Mouse (Mus musculus): ENCODE results near the gene Dip2b. TPM values are rescaled to one million over a fixed set of nuclear protein-coding genes. Genes with fewer than 3 reads are reported as not detected.

Gene Dip2b
- polyA plus RNA-seq, 1 experiment from 2014 or later = 18.1 TPM

GRCm38 (mm10) chr15:100177575-100177974 lies 139.1 kb downstream of the Dip2b start:
- Histone ChIP-seq H3K27me3 (ENCODE audit: insufficient read depth, low read length) (no peaks in the 10 kb centered on the region), H3K4me1 (ENCODE audit: insufficient read depth) (no peaks in the 10 kb centered on the region), H3K4me3 (ENCODE audit: low read depth, low read length) (no peak overlapping the region), H3K4me2 (no peak overlapping the region), H3K27ac (ENCODE audit: low read depth) (no peak overlapping the region), H3K36me3 (ENCODE audit: insufficient read depth) (peaks cover 62% of the 10 kb centered on the region), H3K9me3 (ENCODE audit: low read depth, low read length) (no peaks in the 10 kb centered on the region), H3K9ac (no peak overlapping the region)
- ATAC-seq (ENCODE audit: insufficient read depth) (no peak), DNase-seq (no peak)
- TF ChIP-seq CTCF (IDR thresholded peaks at IDR 0.05; ENCODE audit: low read depth) = no peak
- 68% methylated on average over 9 of the region's 9 CpGs for WGBS

- no peak for ATAC-seq (ENCODE audit: insufficient read depth)
- H3K4me2 ChIP-seq = no peak overlapping the region
- DNase-seq = peak; percentile 13
- TF ChIP-seq CTCF (IDR thresholded peaks at IDR 0.05; ENCODE audit: low read depth) = no peak
- H3K27me3 ChIP-seq (ENCODE audit: insufficient read depth, low read length) = no peaks in the 10 kb centered on the region
- H3K4me1 ChIP-seq (ENCODE audit: insufficient read depth) = no peaks in the 10 kb centered on the region
- H3K27ac ChIP-seq (ENCODE audit: low read depth) = no peak overlapping the region
- no peak overlapping the region for H3K4me3 ChIP-seq (ENCODE audit: low read depth, low read length)
- WGBS = 44% methylated on average over 7 of the region's 7 CpGs
- no peaks in the 10 kb centered on the region for H3K9me3 ChIP-seq (ENCODE audit: low read depth, low read length)
- H3K36me3 ChIP-seq (ENCODE audit: insufficient read depth) = peaks cover 56% of the 10 kb centered on the region
- no peak overlapping the region for H3K9ac ChIP-seq
These were observed 140.0 kb downstream of the Dip2b start for GRCm38 (mm10) chr15:100178487-100178886.

- no peak for ATAC-seq (ENCODE audit: insufficient read depth)
- WGBS = 95% methylated on average over 6 of the region's 6 CpGs
- H3K36me3 ChIP-seq (ENCODE audit: insufficient read depth) = peaks cover 59% of the 10 kb centered on the region
These were observed 141.2 kb downstream of the Dip2b start for GRCm38 (mm10) chr15:100179685-100180084.

GRCm38 (mm10) chr15:100180221-100180620 lies 141.8 kb downstream of the Dip2b start:
- no peak overlapping the region for H3K4me3 ChIP-seq (ENCODE audit: low read depth, low read length)
- no peaks in the 10 kb centered on the region for H3K27me3 ChIP-seq (ENCODE audit: insufficient read depth, low read length)
- no peak for ATAC-seq (ENCODE audit: insufficient read depth)
- WGBS = 82% methylated on average over 4 of the region's 4 CpGs
- DNase-seq = no peak
- H3K4me1 ChIP-seq (ENCODE audit: insufficient read depth) = no peaks in the 10 kb centered on the region
- no peak overlapping the region for H3K4me2 ChIP-seq
- no peak overlapping the region for H3K9ac ChIP-seq
- peaks cover 59% of the 10 kb centered on the region for H3K36me3 ChIP-seq (ENCODE audit: insufficient read depth)
- TF ChIP-seq CTCF (IDR thresholded peaks at IDR 0.05; ENCODE audit: low read depth) = no peak
- H3K27ac ChIP-seq (ENCODE audit: low read depth) = no peak overlapping the region
- H3K9me3 ChIP-seq (ENCODE audit: low read depth, low read length) = no peaks in the 10 kb centered on the region

More at GRCm38 (mm10) chr15:100179685-100180084, 141.2 kb downstream of the Dip2b start:
- Histone ChIP-seq H3K9ac (no peak overlapping the region), H3K4me3 (ENCODE audit: low read depth, low read length) (no peak overlapping the region), H3K4me2 (no peak overlapping the region), H3K4me1 (ENCODE audit: insufficient read depth) (no peaks in the 10 kb centered on the region), H3K27me3 (ENCODE audit: insufficient read depth, low read length) (no peaks in the 10 kb centered on the region), H3K9me3 (ENCODE audit: low read depth, low read length) (no peaks in the 10 kb centered on the region), H3K27ac (ENCODE audit: low read depth) (no peak overlapping the region)
- no peak for DNase-seq
- no peak for TF ChIP-seq CTCF (IDR thresholded peaks at IDR 0.05; ENCODE audit: low read depth)

GRCm38 (mm10) chr15:100181841-100182240 lies 143.4 kb downstream of the Dip2b start:
- no peaks in the 10 kb centered on the region for H3K9me3 ChIP-seq (ENCODE audit: low read depth, low read length)
- ATAC-seq (ENCODE audit: insufficient read depth) = no peak
- H3K27me3 ChIP-seq (ENCODE audit: insufficient read depth, low read length) = no peaks in the 10 kb centered on the region
- H3K4me2 ChIP-seq = no peak overlapping the region
- no peak for DNase-seq
- no peak overlapping the region for H3K9ac ChIP-seq
- no peak overlapping the region for H3K4me3 ChIP-seq (ENCODE audit: low read depth, low read length)
- TF ChIP-seq CTCF (IDR thresholded peaks at IDR 0.05; ENCODE audit: low read depth) = no peak
- peaks cover 71% of the 10 kb centered on the region for H3K36me3 ChIP-seq (ENCODE audit: insufficient read depth)
- H3K27ac ChIP-seq (ENCODE audit: low read depth) = no peak overlapping the region
- H3K4me1 ChIP-seq (ENCODE audit: insufficient read depth) = no peaks in the 10 kb centered on the region
- 83% methylated on average over 10 of the region's 10 CpGs for WGBS

GRCm38 (mm10) chr15:100182526-100183280 lies 144.2 kb downstream of the Dip2b start:
- Histone ChIP-seq H3K4me1 (ENCODE audit: insufficient read depth) (no peaks in the 10 kb centered on the region), H3K9ac (no peak overlapping the region), H3K4me3 (ENCODE audit: low read depth, low read length) (no peak overlapping the region), H3K27me3 (ENCODE audit: insufficient read depth, low read length) (no peaks in the 10 kb centered on the region), H3K36me3 (ENCODE audit: insufficient read depth) (peaks cover 75% of the 10 kb centered on the region), H3K9me3 (ENCODE audit: low read depth, low read length) (no peaks in the 10 kb centered on the region), H3K4me2 (no peak overlapping the region), H3K27ac (ENCODE audit: low read depth) (no peak overlapping the region)
- no peak for TF ChIP-seq CTCF (IDR thresholded peaks at IDR 0.05; ENCODE audit: low read depth)
- ATAC-seq (ENCODE audit: insufficient read depth) (no peak), DNase-seq (no peak)
- 85% methylated on average over 28 of the region's 28 CpGs for WGBS

- no peak for ATAC-seq (ENCODE audit: insufficient read depth)
- H3K36me3 ChIP-seq (ENCODE audit: insufficient read depth) = peaks cover 71% of the 10 kb centered on the region
These were observed 145.0 kb downstream of the Dip2b start for GRCm38 (mm10) chr15:100183510-100183909.

More at GRCm38 (mm10) chr15:100183510-100183909, 145.0 kb downstream of the Dip2b start:
- no peaks in the 10 kb centered on the region for H3K9me3 ChIP-seq (ENCODE audit: low read depth, low read length)
- H3K27me3 ChIP-seq (ENCODE audit: insufficient read depth, low read length) = no peaks in the 10 kb centered on the region
- 83% methylated on average over 10 of the region's 10 CpGs for WGBS
- H3K4me1 ChIP-seq (ENCODE audit: insufficient read depth) = no peaks in the 10 kb centered on the region
- no peak for DNase-seq
- H3K27ac ChIP-seq (ENCODE audit: low read depth) = no peak overlapping the region
- no peak overlapping the region for H3K4me3 ChIP-seq (ENCODE audit: low read depth, low read length)
- H3K4me2 ChIP-seq = no peak overlapping the region
- no peak overlapping the region for H3K9ac ChIP-seq
- TF ChIP-seq CTCF (IDR thresholded peaks at IDR 0.05; ENCODE audit: low read depth) = no peak

All from lung, embryonic 14.5 days (tissue).